ENCODE assay signal across 28 mouse cellular contexts in the genomic region with DNA sequence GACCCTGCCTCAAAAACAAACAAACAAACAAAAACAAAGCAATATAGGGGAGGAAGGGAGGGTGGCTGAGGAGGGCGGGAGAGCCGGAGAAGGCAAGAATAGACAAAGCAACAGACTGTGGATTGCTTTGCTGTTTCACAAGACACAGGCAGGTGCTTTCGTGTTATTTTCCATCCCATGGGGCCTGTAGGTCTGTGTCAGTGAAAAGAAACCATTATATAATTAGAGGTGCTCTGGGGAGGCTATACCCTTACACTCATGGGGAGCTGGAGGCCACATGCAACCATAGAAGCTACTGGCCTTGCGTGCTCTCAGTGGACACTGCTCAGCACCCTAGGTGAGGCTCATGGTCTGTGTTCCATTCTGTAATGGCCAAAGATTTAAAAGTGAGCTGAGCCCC. TPM values are rescaled to one million over a fixed set of nuclear protein-coding genes. Genes with fewer than 3 reads are reported as not detected.
"Had no signal": no experiment of that assay in that cellular context is flagged by ENCODE, and none has a peak within 500 bp of the region (broad histone marks: within the 10 kb centered on the region; RNA-seq: fewer than 3 reads in every experiment).

No protein-coding gene starts in this region.

- H3K9ac ChIP-seq: heart, embryonic 13.5 days; heart, embryonic 15.5 days; hindbrain, embryonic 13.5 days; kidney, embryonic 15.5 days; limb, embryonic 13.5 days; limb, embryonic 15.5 days; liver, embryonic 12.5 days; liver, embryonic 14.5 days had no signal

- H3K4me2 ChIP-seq: heart, embryonic 11.5 days; heart, embryonic 13.5 days; heart, embryonic 15.5 days; hindbrain, embryonic 13.5 days; kidney, embryonic 15.5 days; limb, embryonic 13.5 days; limb, embryonic 15.5 days; liver, embryonic 12.5 days had no signal

- H3K9me3 ChIP-seq: heart, embryonic 13.5 days; heart, embryonic 15.5 days; hindbrain, embryonic 13.5 days; kidney, embryonic 15.5 days; limb, embryonic 13.5 days; limb, embryonic 15.5 days; liver, embryonic 12.5 days had no signal

- H3K4me1 ChIP-seq: heart, embryonic 13.5 days; heart, embryonic 15.5 days; kidney, embryonic 15.5 days; limb, embryonic 15.5 days; liver, embryonic 12.5 days had no signal

- H3K27ac ChIP-seq: heart, adult 2 months; heart, embryonic 13.5 days; heart, embryonic 15.5 days; hindbrain, embryonic 13.5 days; kidney, embryonic 15.5 days; kidney, postnatal 0 days; limb, embryonic 13.5 days; limb, embryonic 15.5 days; liver, embryonic 12.5 days; liver, embryonic 14.5 days had no signal

- H3K4me3 ChIP-seq: heart, adult 2 months; heart, embryonic 13.5 days; heart, embryonic 15.5 days; hindbrain, embryonic 13.5 days; kidney, embryonic 15.5 days; limb, embryonic 13.5 days; limb, embryonic 15.5 days; liver, embryonic 12.5 days had no signal

- DNase-seq: gastrocnemius, postnatal 14 days; gastrocnemius, postnatal 36 days; heart, adult 11 months; heart, adult 2 months; heart, postnatal 14 days; heart, postnatal 36 days; kidney, adult 11 months; kidney, adult 2 months; kidney, adult 9 months; kidney, postnatal 14 days; kidney, postnatal 36 days; layer of hippocampus, adult 9-11 months; layer of hippocampus, postnatal 36 days; left cerebral cortex, postnatal 4 days had no signal

- H3K36me3 ChIP-seq: heart, embryonic 13.5 days; heart, embryonic 15.5 days; hindbrain, embryonic 13.5 days; kidney, embryonic 15.5 days; limb, embryonic 13.5 days; limb, embryonic 15.5 days; liver, embryonic 12.5 days had no signal

- ATAC-seq: intestine, embryonic 16.5 days; liver, embryonic 12.5 days had no signal

- H3K27me3 ChIP-seq: hindbrain, embryonic 13.5 days; kidney, embryonic 15.5 days; limb, embryonic 13.5 days; limb, embryonic 15.5 days; liver, embryonic 12.5 days had no signal

RNA-seq across cellular contexts. Expression of a gene that starts 6.7 kb away (rescaled TPM):
- polyA plus RNA-seq: heart, adult 2 months; heart, embryonic 11.5 days; heart, embryonic 13.5 days; heart, embryonic 15.5 days; heart, postnatal 0 days; limb, embryonic 11.5 days; limb, embryonic 15.5 days; liver, adult 2 months; liver, embryonic 12.5 days had no signal
